ENCODE assay signal across 8 mouse cellular contexts in the genomic region with DNA sequence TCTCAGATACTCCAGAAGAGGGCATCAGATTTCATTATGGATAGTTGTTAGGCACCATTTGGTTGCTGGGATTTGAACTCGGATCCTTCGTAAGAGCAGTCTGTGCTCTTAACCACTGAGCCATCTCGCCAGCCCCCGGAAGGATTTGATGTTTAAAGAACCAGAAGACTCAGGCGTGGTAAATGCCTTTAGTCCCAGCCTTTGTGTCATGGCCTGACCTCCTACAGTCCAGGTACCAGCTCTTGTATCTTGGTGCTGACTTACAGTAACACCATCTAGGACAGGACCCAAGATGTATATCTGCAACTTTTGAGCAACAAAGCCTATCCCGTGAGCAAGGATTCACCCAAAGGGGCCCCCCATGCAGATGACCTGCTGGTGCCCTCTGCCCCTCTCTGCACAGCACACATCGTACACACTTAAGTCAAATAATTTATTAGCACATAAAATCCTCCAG. TPM values are rescaled to one million over a fixed set of nuclear protein-coding genes. Genes with fewer than 3 reads are reported as not detected.
A peak's percentile ranks its signal among the peaks of the same experiment; 100 is the strongest.
DNase-seq lines count a peak whose midpoint lies in the region; ATAC-seq and TF ChIP-seq lines count a peak whose summit lies in the region.

No protein-coding gene starts in this region.

- H3K4me1 ChIP-seq in embryonic facial prominence, embryonic 14.5 days (ENCODE audit: control insufficient read depth, insufficient read depth, low read length): peaks cover 26% of the 10 kb centered on the region
- peaks cover 36% of the 10 kb centered on the region for H3K4me1 ChIP-seq in limb, embryonic 14.5 days (ENCODE audit: control insufficient read depth, insufficient read depth, low read length)
- peaks cover 31% of the 10 kb centered on the region for H3K4me1 ChIP-seq in stomach, embryonic 14.5 days (ENCODE audit: control insufficient read depth, insufficient read depth, low read length)

- peak; percentile 38 for DNase-seq in lung, postnatal 10 days
- DNase-seq in lung, postnatal 14 days: no peak
- DNase-seq in embryonic facial prominence, embryonic 14.5 days (ENCODE audit: low spot score): peak; percentile 61
- peak; percentile 66 for DNase-seq in limb, embryonic 14.5 days (ENCODE audit: low spot score)
- DNase-seq in adrenal gland, adult 2 months: no peak
- DNase-seq in cerebellum, adult 8-10 months: no peak
- DNase-seq in layer of hippocampus, postnatal 14 days (ENCODE audit: low spot score in 2 of 2): no peak

- no peaks in the 10 kb centered on the region for H3K27me3 ChIP-seq in embryonic facial prominence, embryonic 14.5 days (replicated peaks; ENCODE audit: control insufficient read depth, insufficient read depth, low read length)
- no peaks in the 10 kb centered on the region for H3K27me3 ChIP-seq in limb, embryonic 14.5 days (ENCODE audit: control insufficient read depth, insufficient read depth, low read length)
- H3K27me3 ChIP-seq in stomach, embryonic 14.5 days (ENCODE audit: control insufficient read depth, insufficient read depth, low read length): no peaks in the 10 kb centered on the region

- H3K9ac ChIP-seq in embryonic facial prominence, embryonic 14.5 days (ENCODE audit: low read depth, low read length): no peak overlapping the region
- no peak overlapping the region for H3K9ac ChIP-seq in limb, embryonic 14.5 days (ENCODE audit: low read depth, low read length, severe bottlenecking)
- no peak overlapping the region for H3K9ac ChIP-seq in stomach, embryonic 14.5 days (replicated peaks; ENCODE audit: low read depth, low read length)

- H3K27ac ChIP-seq in embryonic facial prominence, embryonic 14.5 days (replicated peaks; ENCODE audit: low read depth, low read length): peak overlapping the region; percentile 87
- H3K27ac ChIP-seq in limb, embryonic 14.5 days (replicated peaks; ENCODE audit: low read depth, low read length): peak overlapping the region; percentile 65; the same call in 1 of the 2 replicates
- peak overlapping the region; percentile 79; the same call in 1 of the 2 replicates for H3K27ac ChIP-seq in stomach, embryonic 14.5 days (ENCODE audit: low read length)

- 18% methylated on average over 7 of the region's 7 CpGs for whole genome bisulfite sequencing in embryonic facial prominence, embryonic 14.5 days
- 8% methylated on average over 7 of the region's 7 CpGs for WGBS in limb, embryonic 14.5 days
- WGBS in stomach, embryonic 14.5 days: 17% methylated on average over 7 of the region's 7 CpGs

- no peak for TF ChIP-seq POLR2A in limb, embryonic 14.5 days (IDR thresholded peaks at IDR 0.05; ENCODE audit: borderline replicate concordance, extremely low read depth, insufficient read depth, insufficient read length)

- peaks cover 62% of the 10 kb centered on the region for H3K36me3 ChIP-seq in embryonic facial prominence, embryonic 14.5 days (ENCODE audit: control insufficient read depth, insufficient read depth, low read length)
- H3K36me3 ChIP-seq in limb, embryonic 14.5 days (ENCODE audit: control insufficient read depth, insufficient read depth, low read length): peaks cover 62% of the 10 kb centered on the region
- peaks cover 57% of the 10 kb centered on the region for H3K36me3 ChIP-seq in stomach, embryonic 14.5 days (ENCODE audit: control insufficient read depth, insufficient read depth, low read length)

- H3K4me2 ChIP-seq in embryonic facial prominence, embryonic 14.5 days (ENCODE audit: low read depth, low read length): peak overlapping the region; percentile 52
- H3K4me2 ChIP-seq in limb, embryonic 14.5 days (replicated peaks; ENCODE audit: low read depth, low read length, severe bottlenecking): peak overlapping the region; percentile 54; the same call in 1 of the 2 replicates
- peak overlapping the region; percentile 25; the same call in 1 of the 2 replicates for H3K4me2 ChIP-seq in stomach, embryonic 14.5 days (replicated peaks; ENCODE audit: low read depth, low read length)

- 0 out of 2 replicates have a peak overlapping the region, but pooled peaks have one; percentile 0 for H3K4me3 ChIP-seq in embryonic facial prominence, embryonic 14.5 days (ENCODE audit: low read depth, low read length)
- peak overlapping the region; percentile 97 for H3K4me3 ChIP-seq in limb, embryonic 14.5 days (replicated peaks; ENCODE audit: low read length)
- H3K4me3 ChIP-seq in stomach, embryonic 14.5 days (ENCODE audit: low read depth, low read length): no peak overlapping the region; the same call in 1 of the 2 replicates

- no peaks in the 10 kb centered on the region for H3K9me3 ChIP-seq in embryonic facial prominence, embryonic 14.5 days (ENCODE audit: control insufficient read depth, low read length)
- no peaks in the 10 kb centered on the region for H3K9me3 ChIP-seq in limb, embryonic 14.5 days (ENCODE audit: control insufficient read depth, low read length)
- H3K9me3 ChIP-seq in stomach, embryonic 14.5 days (ENCODE audit: control insufficient read depth, low read depth, low read length): no peaks in the 10 kb centered on the region

- ATAC-seq in embryonic facial prominence, embryonic 14.5 days (ENCODE audit: low read depth): no peak
- no peak for ATAC-seq in limb, embryonic 14.5 days (ENCODE audit: low FRiP score, low read depth)
- no peak for ATAC-seq in stomach, embryonic 14.5 days (ENCODE audit: insufficient number of reproducible peaks, insufficient read depth, low FRiP score, low read depth)

RNA-seq across cellular contexts. Expression of a gene that starts 0.9 kb away (rescaled TPM):
- 1,575 and 1,608 TPM in 2 replicates for polyA plus RNA-seq in embryonic facial prominence, embryonic 14.5 days (2014; fragmentation: Nextera tagmentation; extraction: Ambion mirVana)
- polyA plus RNA-seq in limb, embryonic 14.5 days (2012; rRNA removed): 563 and 814 TPM in 2 replicates
- 1,719 and 1,751 TPM in 2 replicates for polyA plus RNA-seq in limb, embryonic 14.5 days (2014; fragmentation: Nextera tagmentation; extraction: Ambion mirVana)
- polyA plus RNA-seq in stomach, embryonic 14.5 days (2014; fragmentation: Nextera tagmentation; extraction: Ambion mirVana): 1,682 and 1,777 TPM in 2 replicates
- total RNA-seq in adrenal gland, adult 2 months (2021): 1,000 to 10,000 TPM; 1,290 to 1,478 TPM
- 60.0 and 80.0 TPM in 2 replicates for polyA plus RNA-seq in adrenal gland, adult 2 months (2012; rRNA removed)
- 100 to 1,000 TPM; 427 to 461 TPM for total RNA-seq in layer of hippocampus, postnatal 14 days (2021)

RNA-seq across cellular contexts. Expression of a gene that starts 3.4 kb away (rescaled TPM):
- 1,594 and 1,619 TPM in 2 replicates for polyA plus RNA-seq in embryonic facial prominence, embryonic 14.5 days (2014; fragmentation: Nextera tagmentation; extraction: Ambion mirVana)
- 3,691 and 3,912 TPM in 2 replicates for polyA plus RNA-seq in limb, embryonic 14.5 days (2012; rRNA removed)
- polyA plus RNA-seq in limb, embryonic 14.5 days (2014; fragmentation: Nextera tagmentation; extraction: Ambion mirVana): 1,718 and 1,777 TPM in 2 replicates
- 1,622 and 1,649 TPM in 2 replicates for polyA plus RNA-seq in stomach, embryonic 14.5 days (2014; fragmentation: Nextera tagmentation; extraction: Ambion mirVana)
- 1,000 to 10,000 TPM; 1,285 to 1,750 TPM for total RNA-seq in adrenal gland, adult 2 months (2021)
- 476 and 515 TPM in 2 replicates for polyA plus RNA-seq in adrenal gland, adult 2 months (2012; rRNA removed)
- 100 to 1,000 TPM; 736 to 824 TPM for total RNA-seq in layer of hippocampus, postnatal 14 days (2021)

RNA-seq across cellular contexts. Expression of a gene that starts 10.9 kb away (rescaled TPM):
- polyA plus RNA-seq in embryonic facial prominence, embryonic 14.5 days (2014; fragmentation: Nextera tagmentation; extraction: Ambion mirVana): 0.47 and 0.61 TPM in 2 replicates
- polyA plus RNA-seq in limb, embryonic 14.5 days (2012; rRNA removed): 0.31 TPM in 1 of 2 replicates, not detected in the other
- polyA plus RNA-seq in limb, embryonic 14.5 days (2014; fragmentation: Nextera tagmentation; extraction: Ambion mirVana): 0.39 and 1.4 TPM in 2 replicates
- 0.65 and 0.83 TPM in 2 replicates for polyA plus RNA-seq in stomach, embryonic 14.5 days (2014; fragmentation: Nextera tagmentation; extraction: Ambion mirVana)
- not detected for total RNA-seq in adrenal gland, adult 2 months (2021)
- 6.3 and 7.4 TPM in 2 replicates for polyA plus RNA-seq in adrenal gland, adult 2 months (2012; rRNA removed)
- total RNA-seq in layer of hippocampus, postnatal 14 days (2021): under 1 TPM in 1 of 2 experiments, not detected in 1; 0.39 TPM

RNA-seq across cellular contexts. Expression of a gene that starts 11.1 kb away (rescaled TPM):
- polyA plus RNA-seq in embryonic facial prominence, embryonic 14.5 days (2014; fragmentation: Nextera tagmentation; extraction: Ambion mirVana): 2.3 TPM in 2 replicates
- polyA plus RNA-seq in limb, embryonic 14.5 days (2012; rRNA removed): 12.4 and 18.6 TPM in 2 replicates
- polyA plus RNA-seq in limb, embryonic 14.5 days (2014; fragmentation: Nextera tagmentation; extraction: Ambion mirVana): 2.2 and 3.3 TPM in 2 replicates
- polyA plus RNA-seq in stomach, embryonic 14.5 days (2014; fragmentation: Nextera tagmentation; extraction: Ambion mirVana): 2.1 and 2.9 TPM in 2 replicates
- 10 to 100 TPM; 20.5 to 25.3 TPM for total RNA-seq in adrenal gland, adult 2 months (2021)
- polyA plus RNA-seq in adrenal gland, adult 2 months (2012; rRNA removed): 122 TPM in 2 replicates
- total RNA-seq in layer of hippocampus, postnatal 14 days (2021): 1 to 10 TPM; 4.5 to 5.8 TPM

RNA-seq across cellular contexts. Expression of a gene that starts 21.5 kb away (rescaled TPM):
- polyA plus RNA-seq in embryonic facial prominence, embryonic 14.5 days (2014; fragmentation: Nextera tagmentation; extraction: Ambion mirVana): 120 and 129 TPM in 2 replicates
- polyA plus RNA-seq in limb, embryonic 14.5 days (2012; rRNA removed): 56.1 and 64.6 TPM in 2 replicates
- 88.4 and 89.0 TPM in 2 replicates for polyA plus RNA-seq in limb, embryonic 14.5 days (2014; fragmentation: Nextera tagmentation; extraction: Ambion mirVana)
- 78.6 and 79.9 TPM in 2 replicates for polyA plus RNA-seq in stomach, embryonic 14.5 days (2014; fragmentation: Nextera tagmentation; extraction: Ambion mirVana)
- 100 to 1,000 TPM in 1 of 2 experiments, 10 to 100 TPM in 1; 84.8 to 154 TPM for total RNA-seq in adrenal gland, adult 2 months (2021)
- polyA plus RNA-seq in adrenal gland, adult 2 months (2012; rRNA removed): 186 and 187 TPM in 2 replicates
- 10 to 100 TPM; 17.1 to 20.9 TPM for total RNA-seq in layer of hippocampus, postnatal 14 days (2021)

Comparison
In these comparisons a context has a peak if more than half of its experiments do, and no peak if none do; other contexts are left out.
1. DNase-seq: peak in lung, postnatal 10 days (single experiment), embryonic facial prominence, embryonic 14.5 days (single experiment) and limb, embryonic 14.5 days (single experiment); none in lung, postnatal 14 days (single experiment), adrenal gland, adult 2 months (single experiment), cerebellum, adult 8-10 months (single experiment) and layer of hippocampus, postnatal 14 days (0 of 2).
2. Peak in every context shown above with its lines, with median percentiles within 50 percentile points of each other: H3K27ac ChIP-seq and H3K4me2 ChIP-seq.